Mouse (Mus musculus) liver, adult 2 months (tissue): ENCODE measurements around the gene Syn3.

Source experiments
- CTCF ChIP-seq: fragments of 200-500 bp; IDR thresholded peaks from 2 replicates; pipeline ENCODE4 v1.5.1; 2011; ENCODE audit warnings: low read depth, low read length, control low read depth
- POLR2A ChIP-seq: fragments of 200-500 bp; IDR thresholded peaks from 2 replicates; pipeline ENCODE4 v1.6.1; 2011; ENCODE audit warnings: low read length, control low read depth; ENCODE audit not compliant: insufficient read depth; ENCODE audit errors: extremely low read depth

- TF ChIP-seq CTCF: no peak
- TF ChIP-seq POLR2A: no peak
Observed at GRCm38 (mm10) chr10:86346235-86346840, 152.4 kb downstream of the Syn3 start.
